20 mouse cellular contexts compared by ENCODE assay signal in genomic region chr13:53822061-53822460, GRCm38 (mm10).
A peak's percentile ranks its signal among the peaks of the same experiment; 100 is the strongest.
DNase-seq lines count a peak whose midpoint lies in the region; ATAC-seq and TF ChIP-seq lines count a peak whose summit lies in the region.
"Had no signal": no experiment of that assay in that cellular context is flagged by ENCODE, and none has a peak within 500 bp of the region (broad histone marks: within the 10 kb centered on the region; RNA-seq: fewer than 3 reads in every experiment).

No protein-coding gene starts in this region.

- intact Hi-C loops in gastrocnemius, adult 2 months (cut with DNase I) = no loop called here

- peak overlapping the region; percentile 28; the same call in 1 of the 2 replicates for H3K27ac ChIP-seq in gastrocnemius, adult 2 months
- no peak overlapping the region for H3K27ac ChIP-seq in kidney, embryonic 14.5 days (ENCODE audit: low read depth, low read length)
- no peak overlapping the region for H3K27ac ChIP-seq in kidney, embryonic 16.5 days (ENCODE audit: low read length)
- H3K27ac ChIP-seq: embryonic facial prominence, embryonic 13.5 days; forebrain, embryonic 15.5 days; limb, embryonic 12.5 days; liver, embryonic 13.5 days; macrophage; midbrain, embryonic 10.5 days had no signal

- WGBS in kidney, embryonic 14.5 days = 80% methylated on average over 8 of the region's 8 CpGs
- 73% methylated on average over 8 of the region's 8 CpGs for WGBS in kidney, embryonic 16.5 days

- H3K36me3 ChIP-seq in kidney, embryonic 14.5 days (ENCODE audit: control insufficient read depth, insufficient read depth, low read length) = no peaks in the 10 kb centered on the region
- H3K36me3 ChIP-seq in kidney, embryonic 16.5 days (ENCODE audit: insufficient read depth, low read length) = no peaks in the 10 kb centered on the region
- H3K36me3 ChIP-seq: embryonic facial prominence, embryonic 13.5 days; forebrain, embryonic 15.5 days; limb, embryonic 12.5 days; liver, embryonic 13.5 days; midbrain, embryonic 10.5 days had no signal

- H3K27me3 ChIP-seq in kidney, embryonic 14.5 days (ENCODE audit: control insufficient read depth, insufficient read depth, low read length) = no peaks in the 10 kb centered on the region
- H3K27me3 ChIP-seq in kidney, embryonic 16.5 days (ENCODE audit: insufficient read depth, low read length) = no peaks in the 10 kb centered on the region
- H3K27me3 ChIP-seq: embryonic facial prominence, embryonic 13.5 days; forebrain, embryonic 15.5 days; liver, embryonic 13.5 days had no signal

- no peaks in the 10 kb centered on the region for H3K4me1 ChIP-seq in kidney, embryonic 14.5 days (ENCODE audit: control insufficient read depth, insufficient read depth, low read length)
- H3K4me1 ChIP-seq in kidney, embryonic 16.5 days (ENCODE audit: insufficient read depth, low read length) = no peaks in the 10 kb centered on the region
- H3K4me1 ChIP-seq: embryonic facial prominence, embryonic 13.5 days; limb, embryonic 12.5 days; liver, embryonic 13.5 days had no signal

- H3K4me3 ChIP-seq in gastrocnemius, adult 2 months = no peak overlapping the region
- no peak overlapping the region for H3K4me3 ChIP-seq in kidney, embryonic 14.5 days (ENCODE audit: low read length)
- H3K4me3 ChIP-seq in kidney, embryonic 16.5 days (ENCODE audit: low read length) = no peak overlapping the region
- H3K4me3 ChIP-seq: embryonic facial prominence, embryonic 13.5 days; forebrain, embryonic 15.5 days; limb, embryonic 12.5 days; liver, embryonic 13.5 days; midbrain, embryonic 10.5 days had no signal

- no peak for TF ChIP-seq CTCF in gastrocnemius, adult 2 months (IDR thresholded peaks at IDR 0.05)

- no peaks in the 10 kb centered on the region for H3K9me3 ChIP-seq in kidney, embryonic 14.5 days (ENCODE audit: control insufficient read depth, low read length)
- H3K9me3 ChIP-seq in kidney, embryonic 16.5 days (ENCODE audit: low read length) = no peaks in the 10 kb centered on the region
- H3K9me3 ChIP-seq: embryonic facial prominence, embryonic 13.5 days; forebrain, embryonic 15.5 days; limb, embryonic 12.5 days; liver, embryonic 13.5 days; midbrain, embryonic 10.5 days had no signal

- H3K4me2 ChIP-seq in kidney, embryonic 14.5 days (replicated peaks; ENCODE audit: low read depth, low read length) = no peak overlapping the region
- H3K4me2 ChIP-seq in kidney, embryonic 16.5 days (replicated peaks; ENCODE audit: low read depth, low read length) = no peak overlapping the region
- H3K4me2 ChIP-seq: embryonic facial prominence, embryonic 13.5 days; forebrain, embryonic 15.5 days; limb, embryonic 12.5 days; liver, embryonic 13.5 days; lung, embryonic 14.5 days had no signal

- ATAC-seq in kidney, embryonic 14.5 days (ENCODE audit: low FRiP score, low TSS enrichment) = no peak
- 0 out of 2 replicates have a peak, but pooled peaks have one; percentile 23 for ATAC-seq in kidney, embryonic 16.5 days (ENCODE audit: low FRiP score, low TSS enrichment)
- ATAC-seq: activated CD4-positive, CD25-positive, alpha-beta regulatory T cell, adult 4 months; CD4-positive, CD25-positive, alpha-beta regulatory T cell, adult 4 months; forebrain, embryonic 15.5 days had no signal

- no peak for DNase-seq in gastrocnemius, adult 2 months
- DNase-seq in gastrocnemius, postnatal 25 days = no peak
- peak; percentile 24 for DNase-seq in kidney, adult 9 months
- no peak for DNase-seq in frontal cortex, adult 2 months (ENCODE audit: extremely low spot score in 1 of 2, low spot score in 1 of 2)
- no peak for DNase-seq in layer of hippocampus, postnatal 36 days
- no peak for DNase-seq in ovary, postnatal 36 days (ENCODE audit: low spot score)
- DNase-seq: adrenal gland, postnatal 10 days; cerebellum, adult 9-11 months; liver, embryonic 13.5 days; lung, embryonic 14.5 days; retina, postnatal 1 day had no signal

- no peak overlapping the region for H3K9ac ChIP-seq in kidney, embryonic 14.5 days (ENCODE audit: low read depth, low read length)
- no peak overlapping the region for H3K9ac ChIP-seq in kidney, embryonic 16.5 days (replicated peaks; ENCODE audit: low read length)
- H3K9ac ChIP-seq: embryonic facial prominence, embryonic 13.5 days; forebrain, embryonic 15.5 days; limb, embryonic 12.5 days; liver, embryonic 13.5 days; lung, embryonic 14.5 days had no signal
